Mouse (Mus musculus) neural tube, embryonic 12.5 days (tissue): ENCODE measurements at regions not wholly inside any gene's neighbourhood (a gene's known extent, or its start where the extent isn't known, plus 50 kb on each side); places are given as distances from the start of the nearest gene placed in this dataset.

ENCODE experiments used
- ATAC-seq: fragments of 200-750 bp; cut with Nextera tagmentation; 2 replicates; pipeline ENCODE4 v1.8.0; 2017; ENCODE audit warnings: low read depth, mild to moderate bottlenecking, moderate TSS enrichment, moderate library complexity; ENCODE audit not compliant: low FRiP score
- H3K27ac ChIP-seq: fragments of 300-500 bp; sonication (generic); 2 replicates; pipeline ENCODE4 v1.5.1; 2016
- H3K27me3 ChIP-seq: fragments of 300-500 bp; sonication (generic); replicated peaks from 2 replicates; pipeline ENCODE4 v1.6.1; 2016; ENCODE audit warnings: mild to moderate bottlenecking
- H3K36me3 ChIP-seq: fragments of 300-500 bp; sonication (generic); 2 replicates; pipeline ENCODE4 v1.6.1; 2016; ENCODE audit warnings: mild to moderate bottlenecking
- H3K4me1 ChIP-seq: fragments of 300-500 bp; sonication (generic); 2 replicates; pipeline ENCODE4 v1.6.1; 2016
- H3K4me2 ChIP-seq: fragments of 300-500 bp; sonication (generic); replicated peaks from 2 replicates; pipeline ENCODE4 v1.6.1; 2016; ENCODE audit warnings: mild to moderate bottlenecking
- H3K4me3 ChIP-seq: fragments of 300-500 bp; sonication (generic); 2 replicates; pipeline ENCODE4 v1.5.1; 2016
- H3K9ac ChIP-seq: fragments of 300-500 bp; sonication (generic); 2 replicates; pipeline ENCODE4 v1.6.1; 2016; ENCODE audit warnings: mild to moderate bottlenecking
- H3K9me3 ChIP-seq: fragments of 300-500 bp; sonication (generic); 2 replicates; pipeline ENCODE4 v1.6.1; 2016; ENCODE audit warnings: mild to moderate bottlenecking
- WGBS: fragments of 180-500 bp; shearing (Covaris S2); methylation state at CpG from one replicate; pipeline ENCODE4 v1.1.7; 2016; 5-methylcytosine and 5-hydroxymethylcytosine counted together

GRCm38 (mm10) chr10:17559370-17559955, 163.6 kb upstream of the Cited2 start:
- no peaks in the 10 kb centered on the region for H3K36me3 ChIP-seq
- H3K9ac ChIP-seq = no peak overlapping the region
- no peaks in the 10 kb centered on the region for H3K4me1 ChIP-seq
- WGBS = 71% methylated on average over 5 of the region's 5 CpGs
- H3K27ac ChIP-seq = no peak overlapping the region
- H3K9me3 ChIP-seq = no peaks in the 10 kb centered on the region
- no peak overlapping the region for H3K4me2 ChIP-seq
- no peaks in the 10 kb centered on the region for H3K27me3 ChIP-seq
- ATAC-seq = no peak
- no peak overlapping the region for H3K4me3 ChIP-seq

- Histone ChIP-seq H3K4me2 (no peak overlapping the region), H3K9ac (no peak overlapping the region), H3K9me3 (no peaks in the 10 kb centered on the region), H3K4me3 (no peak overlapping the region), H3K27ac (no peak overlapping the region), H3K4me1 (no peaks in the 10 kb centered on the region), H3K36me3 (no peaks in the 10 kb centered on the region), H3K27me3 (no peaks in the 10 kb centered on the region)
- 68% methylated on average over 3 of the region's 3 CpGs for WGBS
- ATAC-seq = no peak
These were observed 163.0 kb upstream of the Cited2 start for GRCm38 (mm10) chr10:17559980-17560379.

- no peaks in the 10 kb centered on the region for H3K27me3 ChIP-seq
- H3K4me3 ChIP-seq = no peak overlapping the region
- H3K27ac ChIP-seq = no peak overlapping the region
- ATAC-seq = no peak
- H3K36me3 ChIP-seq = no peaks in the 10 kb centered on the region
- no peak overlapping the region for H3K9ac ChIP-seq
- WGBS = 60% methylated on average over 7 of the region's 7 CpGs
- H3K4me1 ChIP-seq = no peaks in the 10 kb centered on the region
- no peak overlapping the region for H3K4me2 ChIP-seq
- no peaks in the 10 kb centered on the region for H3K9me3 ChIP-seq
These were observed 161.6 kb upstream of the Cited2 start for GRCm38 (mm10) chr10:17561466-17561865.

DNA sequence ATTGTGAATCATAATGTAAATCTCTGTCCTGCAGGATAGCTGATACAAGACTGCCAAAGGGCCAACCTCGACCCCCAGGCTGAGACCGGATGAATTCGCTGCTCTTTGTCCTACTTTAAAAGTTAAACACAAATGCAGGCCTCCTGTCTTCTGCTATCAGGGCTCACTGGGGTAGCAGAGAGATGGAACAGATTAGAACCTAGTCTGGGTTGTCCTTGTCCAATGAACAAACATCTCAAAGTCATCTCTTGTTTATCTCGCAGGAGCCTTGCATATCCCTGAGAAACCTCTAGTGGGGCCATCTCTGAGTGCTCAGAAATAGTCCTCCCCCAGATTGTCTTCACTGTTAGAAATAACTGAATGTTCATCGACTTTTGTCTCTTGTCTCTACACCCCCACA, 161.0 kb upstream of the Cited2 start:
- Histone ChIP-seq H3K36me3 (no peaks in the 10 kb centered on the region), H3K27me3 (no peaks in the 10 kb centered on the region), H3K4me1 (no peaks in the 10 kb centered on the region), H3K9ac (no peak overlapping the region), H3K27ac (no peak overlapping the region), H3K4me2 (no peak overlapping the region), H3K4me3 (no peak overlapping the region), H3K9me3 (no peaks in the 10 kb centered on the region)
- no peak for ATAC-seq
- WGBS = 89% methylated on average over 5 of the region's 5 CpGs

- Histone ChIP-seq H3K9ac (no peak overlapping the region), H3K4me2 (no peak overlapping the region), H3K36me3 (no peaks in the 10 kb centered on the region), H3K4me3 (no peak overlapping the region), H3K27ac (no peak overlapping the region), H3K9me3 (no peaks in the 10 kb centered on the region), H3K27me3 (no peaks in the 10 kb centered on the region), H3K4me1 (no peaks in the 10 kb centered on the region)
- WGBS = 79% methylated on average over 7 of the region's 7 CpGs
- no peak for ATAC-seq
These were observed 160.3 kb upstream of the Cited2 start for GRCm38 (mm10) chr10:17562410-17563350.

DNA sequence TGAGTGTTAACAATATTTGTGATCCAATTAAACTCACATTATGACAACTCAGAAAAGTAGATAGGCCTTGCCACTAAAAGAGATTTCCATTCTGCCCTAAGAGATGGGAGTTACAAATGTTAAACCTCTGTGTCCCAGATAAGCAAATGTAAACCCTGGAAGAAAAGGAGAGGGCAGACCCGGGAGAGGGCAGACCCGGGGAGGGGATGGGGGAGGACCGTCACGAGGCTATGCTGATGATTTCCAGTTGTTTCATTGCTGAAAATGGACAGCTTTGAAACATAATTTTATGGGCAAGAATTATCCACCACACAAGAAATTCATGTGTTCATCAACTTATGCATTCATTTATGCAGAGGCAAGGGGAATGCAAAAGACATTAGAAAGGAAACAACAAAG, 159.7 kb upstream of the Cited2 start:
- Histone ChIP-seq H3K9ac (no peak overlapping the region), H3K27ac (no peak overlapping the region), H3K9me3 (no peaks in the 10 kb centered on the region), H3K4me2 (no peak overlapping the region), H3K27me3 (no peaks in the 10 kb centered on the region), H3K36me3 (no peaks in the 10 kb centered on the region), H3K4me3 (no peak overlapping the region), H3K4me1 (no peaks in the 10 kb centered on the region)
- ATAC-seq = no peak
- WGBS = 80% methylated on average over 4 of the region's 4 CpGs

- Histone ChIP-seq H3K27me3 (no peaks in the 10 kb centered on the region), H3K4me3 (no peak overlapping the region), H3K9ac (no peak overlapping the region), H3K27ac (no peak overlapping the region), H3K9me3 (no peaks in the 10 kb centered on the region), H3K4me1 (no peaks in the 10 kb centered on the region), H3K36me3 (no peaks in the 10 kb centered on the region), H3K4me2 (no peak overlapping the region)
- 61% methylated on average over 6 of the region's 6 CpGs for WGBS
- ATAC-seq = no peak
These were observed 158.0 kb upstream of the Cited2 start for GRCm38 (mm10) chr10:17564895-17565620.

- Histone ChIP-seq H3K4me1 (no peaks in the 10 kb centered on the region), H3K4me2 (no peak overlapping the region), H3K27me3 (no peaks in the 10 kb centered on the region), H3K36me3 (no peaks in the 10 kb centered on the region), H3K4me3 (no peak overlapping the region), H3K9me3 (no peaks in the 10 kb centered on the region), H3K9ac (no peak overlapping the region), H3K27ac (no peak overlapping the region)
- whole genome bisulfite sequencing = 88% methylated on average over 5 of the region's 5 CpGs
- ATAC-seq = no peak
These were observed 156.0 kb upstream of the Cited2 start for GRCm38 (mm10) chr10:17566975-17567374.

DNA sequence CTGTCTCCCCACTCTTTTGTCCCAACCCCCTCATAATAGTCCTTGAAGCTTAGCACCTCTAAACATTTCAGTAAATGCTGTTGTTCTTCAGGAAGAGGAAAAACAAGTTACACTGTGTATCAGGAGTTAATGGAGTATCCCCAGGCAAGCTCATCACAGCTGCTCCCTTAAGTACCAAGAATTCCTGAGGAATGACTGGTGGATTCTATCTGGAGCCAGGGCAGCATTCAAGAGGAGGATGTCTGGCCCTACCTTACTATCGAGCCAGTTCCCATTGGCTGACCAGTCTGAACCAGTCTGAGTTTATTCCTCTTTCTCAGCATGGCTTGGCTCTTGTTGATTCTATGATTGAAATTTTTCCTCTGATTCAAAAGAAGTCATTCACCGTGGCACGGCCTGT, 155.4 kb upstream of the Cited2 start:
- no peaks in the 10 kb centered on the region for H3K27me3 ChIP-seq
- no peak overlapping the region for H3K27ac ChIP-seq
- H3K36me3 ChIP-seq = no peaks in the 10 kb centered on the region
- no peaks in the 10 kb centered on the region for H3K4me1 ChIP-seq
- 92% methylated on average over 3 of the region's 3 CpGs for WGBS
- no peak overlapping the region for H3K9ac ChIP-seq
- no peak overlapping the region for H3K4me3 ChIP-seq
- no peak overlapping the region for H3K4me2 ChIP-seq
- ATAC-seq = no peak
- H3K9me3 ChIP-seq = no peaks in the 10 kb centered on the region

DNA sequence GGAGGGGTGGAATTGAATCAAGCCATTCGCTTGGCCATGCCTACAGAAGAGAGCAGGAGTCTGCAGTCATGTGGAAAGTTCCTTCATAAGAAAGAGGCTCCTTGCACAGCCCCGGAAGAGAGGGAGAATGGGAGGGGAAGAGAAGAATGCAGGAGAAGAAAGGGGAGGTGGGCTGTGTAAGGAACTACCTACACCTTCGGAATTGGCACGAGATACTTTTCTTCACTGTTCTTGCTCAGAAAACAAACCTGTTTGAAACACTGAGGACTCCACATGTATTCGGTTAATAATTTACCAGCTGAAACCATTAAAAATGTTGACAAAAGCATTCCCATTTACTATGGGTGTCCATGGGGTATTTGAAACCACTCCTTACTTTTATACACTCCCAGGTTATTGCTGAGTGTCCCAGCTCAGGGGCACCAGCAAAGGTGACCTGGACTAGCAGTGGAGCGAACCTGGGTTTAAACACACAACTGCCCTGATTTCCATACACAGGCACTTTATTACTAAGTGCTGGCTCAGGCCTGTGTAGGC, 153.4 kb upstream of the Cited2 start:
- no peak overlapping the region for H3K4me2 ChIP-seq
- no peak for ATAC-seq
- H3K36me3 ChIP-seq = no peaks in the 10 kb centered on the region
- no peaks in the 10 kb centered on the region for H3K4me1 ChIP-seq
- H3K9ac ChIP-seq = no peak overlapping the region
- WGBS = 84% methylated on average over 6 of the region's 6 CpGs
- H3K4me3 ChIP-seq = no peak overlapping the region
- no peaks in the 10 kb centered on the region for H3K9me3 ChIP-seq
- no peaks in the 10 kb centered on the region for H3K27me3 ChIP-seq
- H3K27ac ChIP-seq = no peak overlapping the region

GRCm38 (mm10) chr10:17574894-17575293, 148.1 kb upstream of the Cited2 start:
- H3K4me1 ChIP-seq = no peaks in the 10 kb centered on the region
- no peaks in the 10 kb centered on the region for H3K27me3 ChIP-seq
- no peaks in the 10 kb centered on the region for H3K36me3 ChIP-seq
- ATAC-seq = no peak
- no peak overlapping the region for H3K4me2 ChIP-seq
- H3K27ac ChIP-seq = no peak overlapping the region
- no peak overlapping the region for H3K4me3 ChIP-seq
- WGBS = 74% methylated on average over 3 of the region's 3 CpGs
- H3K9me3 ChIP-seq = no peaks in the 10 kb centered on the region
- no peak overlapping the region for H3K9ac ChIP-seq
